Mouse (Mus musculus): ENCODE measurements at regions not wholly inside any gene's neighbourhood (a gene's known extent, or its start where the extent isn't known, plus 50 kb on each side); places are given as distances from the start of the nearest gene placed in this dataset.

- DNase-seq (ENCODE audit: low read depth, low spot score), result no peak
Measured at GRCm38 (mm10) chr14:18127385-18127784, 111.5 kb downstream of the Nr1d2 start.

GRCm38 (mm10) chr14:18106901-18107789, 131.8 kb downstream of the Nr1d2 start:
- no peak for DNase-seq (ENCODE audit: low read depth, low spot score)

- DNase-seq (ENCODE audit: low read depth, low spot score), result peak; percentile 58
Measured at GRCm38 (mm10) chr14:18105606-18106005, 133.3 kb downstream of the Nr1d2 start.

GRCm38 (mm10) chr14:18100195-18100594, 138.7 kb downstream of the Nr1d2 start:
- no peak for DNase-seq (ENCODE audit: low read depth, low spot score)

Data from forelimb bud, embryonic 11.5 days (tissue).